Mouse (Mus musculus): ENCODE results near the gene Gm20388. TPM values are rescaled to one million over a fixed set of nuclear protein-coding genes. Genes with fewer than 3 reads are reported as not detected.

Gene Gm20388
- polyA plus RNA-seq, 1 experiment from 2014 or later: not detected

DNA sequence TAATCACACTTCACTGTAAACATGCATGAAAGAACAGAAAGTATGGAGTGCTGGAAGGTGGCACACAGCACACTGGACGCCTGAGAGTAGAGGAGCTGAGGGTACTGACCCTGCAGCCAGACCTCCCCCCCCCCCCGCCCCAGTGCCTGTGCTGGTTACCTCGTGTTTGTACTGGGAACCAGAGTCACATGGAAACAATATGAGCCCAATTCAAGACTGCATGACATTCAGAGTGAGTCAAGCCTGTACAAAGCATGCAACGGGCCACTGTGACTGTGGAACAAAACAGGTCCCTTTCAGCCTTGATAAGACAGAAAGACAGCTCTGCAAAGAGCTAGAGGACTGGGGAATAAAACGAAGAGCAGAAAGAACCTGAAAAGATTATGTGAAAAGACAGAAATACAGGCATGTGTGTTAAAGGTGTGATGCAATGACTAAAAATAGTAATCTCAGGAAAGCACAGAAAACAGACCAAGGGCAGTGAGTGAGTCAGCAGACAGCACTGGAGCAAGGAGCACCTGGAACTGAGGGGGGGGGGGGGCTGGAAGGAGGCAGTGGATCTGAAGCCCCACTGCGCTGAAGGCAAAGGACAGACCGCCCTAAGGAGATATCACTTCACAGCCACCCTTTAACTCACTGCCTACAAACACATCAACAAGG is 3012.9 kb downstream of the Gm20388 start:
- Histone ChIP-seq H3K4me1 (peaks cover 90% of the 10 kb centered on the region), H3K9ac (no peak overlapping the region), H3K27ac (no peak overlapping the region), H3K4me2 (no peak overlapping the region), H3K4me3 (no peak overlapping the region), H3K9me3 (replicated peaks) (no peaks in the 10 kb centered on the region), H3K36me3 (peaks cover 17% of the 10 kb centered on the region), H3K27me3 (replicated peaks) (no peaks in the 10 kb centered on the region)
- WGBS (ENCODE audit: insufficient replicate concordance): 49% methylated on average over 7 of the region's 7 CpGs
- no peak for ATAC-seq

DNA sequence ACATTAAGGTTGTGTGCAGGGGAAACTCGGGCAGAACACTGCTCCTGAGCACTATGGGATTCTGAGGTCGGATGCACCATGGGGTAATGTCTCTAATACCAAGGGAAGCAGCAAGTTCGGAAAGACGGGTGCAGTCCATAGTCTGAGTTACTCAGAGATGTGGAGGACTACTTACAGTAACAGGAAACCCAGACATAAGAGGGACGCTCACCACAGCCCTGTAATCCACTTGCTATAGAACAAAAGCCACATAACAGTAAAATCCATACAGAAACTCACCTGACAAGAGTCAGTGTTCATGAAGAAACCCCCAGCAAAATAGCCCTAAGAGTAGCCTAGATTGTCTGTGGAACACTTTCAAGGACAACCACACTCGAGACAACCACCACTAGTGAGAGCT is 3013.4 kb downstream of the Gm20388 start:
- Histone ChIP-seq H3K27me3 (replicated peaks) (no peaks in the 10 kb centered on the region), H3K9ac (no peak overlapping the region), H3K9me3 (replicated peaks) (no peaks in the 10 kb centered on the region), H3K4me2 (no peak overlapping the region), H3K36me3 (peaks cover 21% of the 10 kb centered on the region), H3K4me3 (no peak overlapping the region), H3K27ac (no peak overlapping the region), H3K4me1 (peaks cover 90% of the 10 kb centered on the region)
- no peak for ATAC-seq
- whole genome bisulfite sequencing (ENCODE audit: insufficient replicate concordance): 51% methylated on average over 6 of the region's 6 CpGs

DNA sequence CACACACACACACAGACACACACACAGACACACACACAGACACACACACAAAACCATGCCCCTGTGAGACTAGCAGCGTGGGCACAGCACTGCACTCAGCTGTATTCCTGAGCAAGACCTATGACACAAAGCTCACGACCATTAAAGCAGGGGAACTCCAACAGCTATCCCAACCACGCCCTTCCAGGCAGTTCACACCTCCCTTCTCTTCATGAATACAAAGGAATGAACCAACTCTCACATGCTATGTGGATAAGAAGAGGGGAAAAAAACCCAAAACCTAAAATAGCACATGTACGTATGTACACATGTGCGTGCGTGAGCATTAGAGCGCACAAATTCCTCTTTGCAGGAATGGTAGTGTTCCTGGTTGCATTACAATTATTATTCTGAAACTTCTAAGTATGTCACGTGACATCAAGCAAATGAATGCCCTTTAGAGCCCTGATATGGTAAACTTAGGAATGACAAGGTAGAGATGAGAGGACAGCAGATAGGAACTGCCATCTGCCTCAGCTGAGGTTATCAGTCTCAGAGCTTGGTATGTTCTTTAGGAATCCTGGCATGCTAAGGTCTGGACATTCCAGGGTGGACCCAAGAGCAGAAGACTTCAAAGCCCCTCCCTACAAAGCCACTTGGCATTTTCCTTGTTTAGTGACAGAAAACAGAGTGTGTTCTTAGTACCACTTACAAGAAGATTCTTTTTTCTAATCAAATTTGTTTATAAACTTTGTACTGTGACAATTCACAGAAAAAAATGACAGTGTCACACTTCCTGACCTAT is 3015.5 kb downstream of the Gm20388 start:
- no peak overlapping the region for H3K27ac ChIP-seq
- ATAC-seq: no peak
- no peaks in the 10 kb centered on the region for H3K27me3 ChIP-seq (replicated peaks)
- peaks cover 21% of the 10 kb centered on the region for H3K36me3 ChIP-seq
- H3K4me3 ChIP-seq: no peak overlapping the region
- H3K9me3 ChIP-seq (replicated peaks): no peaks in the 10 kb centered on the region
- H3K4me2 ChIP-seq: no peak overlapping the region
- H3K4me1 ChIP-seq: peaks cover 82% of the 10 kb centered on the region
- no peak overlapping the region for H3K9ac ChIP-seq
- WGBS (ENCODE audit: insufficient replicate concordance): 86% methylated on average over 8 of the region's 8 CpGs

DNA sequence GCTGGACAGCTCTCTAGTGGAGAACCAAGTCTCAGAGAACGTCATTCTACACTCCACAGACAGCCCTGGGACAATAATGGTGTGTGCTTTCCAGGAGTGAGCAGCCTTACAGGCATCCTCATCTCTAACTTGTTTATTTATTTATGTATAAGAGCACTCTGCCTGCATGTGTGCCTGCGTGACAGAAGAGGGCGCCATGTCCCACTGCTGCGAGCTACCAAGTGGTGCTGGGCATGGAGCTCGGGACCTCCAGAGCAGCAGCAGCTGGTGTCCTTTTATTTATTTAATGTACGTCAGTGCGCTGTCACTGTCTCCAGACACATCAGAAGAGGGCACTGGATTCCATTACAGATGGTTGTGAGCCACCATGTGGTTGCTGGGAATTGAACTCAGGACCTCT is 3016.1 kb downstream of the Gm20388 start:
- 0 out of 2 replicates have a peak, but pooled peaks have one; percentile 42 for ATAC-seq
- WGBS (ENCODE audit: insufficient replicate concordance): 77% methylated on average over 7 of the region's 7 CpGs
- H3K36me3 ChIP-seq: peaks cover 21% of the 10 kb centered on the region
- no peak overlapping the region for H3K9ac ChIP-seq
- no peak overlapping the region for H3K27ac ChIP-seq
- no peak overlapping the region for H3K4me2 ChIP-seq
- H3K9me3 ChIP-seq (replicated peaks): no peaks in the 10 kb centered on the region
- no peaks in the 10 kb centered on the region for H3K27me3 ChIP-seq (replicated peaks)
- H3K4me3 ChIP-seq: no peak overlapping the region
- peaks cover 81% of the 10 kb centered on the region for H3K4me1 ChIP-seq

DNA sequence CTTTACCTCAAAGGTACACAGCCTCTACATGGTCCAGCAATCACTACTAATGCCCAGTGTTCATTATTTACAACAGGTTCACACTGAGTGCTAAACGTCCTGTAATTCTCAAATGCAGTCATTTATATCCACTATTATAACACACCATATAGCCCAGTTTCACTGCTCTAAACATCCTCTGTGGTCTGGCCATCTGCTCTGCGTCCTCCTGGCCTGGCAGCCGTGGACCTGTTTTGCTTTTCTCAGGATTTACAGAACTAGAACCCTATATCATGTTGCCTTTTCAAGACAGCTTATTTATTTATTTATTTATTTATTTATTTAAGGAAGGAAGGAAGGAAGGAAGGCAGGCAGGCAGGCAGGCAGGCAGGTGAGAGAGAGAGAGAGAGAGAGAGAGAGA is 3017.2 kb downstream of the Gm20388 start:
- Histone ChIP-seq H3K27ac (no peak overlapping the region), H3K9ac (no peak overlapping the region), H3K4me2 (no peak overlapping the region), H3K4me1 (peaks cover 83% of the 10 kb centered on the region), H3K4me3 (no peak overlapping the region), H3K27me3 (replicated peaks) (no peaks in the 10 kb centered on the region), H3K9me3 (replicated peaks) (no peaks in the 10 kb centered on the region), H3K36me3 (peaks cover 21% of the 10 kb centered on the region)
- 79% methylated on average over 3 of the region's 3 CpGs for WGBS (ENCODE audit: insufficient replicate concordance)
- no peak for ATAC-seq

DNA sequence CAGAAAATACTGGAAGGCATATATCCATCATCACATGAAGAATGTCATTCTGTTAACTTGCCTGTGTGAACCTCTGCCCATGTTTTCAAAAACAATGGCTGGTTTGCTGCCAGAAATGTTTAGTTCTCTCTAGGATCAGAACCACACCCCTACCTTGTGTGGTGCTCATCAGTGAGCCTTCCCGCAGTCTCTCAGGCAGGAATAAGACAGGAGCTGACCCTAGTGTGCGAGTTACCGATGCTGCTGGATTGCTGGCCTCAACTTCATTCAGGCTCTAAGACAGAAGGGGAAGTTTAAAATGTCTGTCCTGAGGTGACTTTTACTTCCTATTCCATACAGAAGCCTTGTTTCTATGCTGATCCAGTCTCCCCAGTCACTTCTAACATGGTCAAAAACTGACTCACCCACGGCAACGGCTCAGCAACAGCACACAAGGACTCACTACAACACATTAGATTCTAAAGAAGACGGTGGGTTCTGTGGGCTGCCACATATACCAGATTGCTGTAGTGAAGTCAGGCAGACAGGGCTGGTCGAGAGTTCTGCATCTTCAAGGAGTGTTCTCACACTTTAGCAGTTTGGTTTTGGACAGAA is 3018.1 kb downstream of the Gm20388 start:
- 56% methylated on average over 7 of the region's 7 CpGs for WGBS (ENCODE audit: insufficient replicate concordance)
- Histone ChIP-seq H3K4me1 (peaks cover 83% of the 10 kb centered on the region), H3K27me3 (replicated peaks) (no peaks in the 10 kb centered on the region), H3K4me3 (no peak overlapping the region), H3K4me2 (no peak overlapping the region), H3K36me3 (peaks cover 28% of the 10 kb centered on the region), H3K9ac (no peak overlapping the region), H3K9me3 (replicated peaks) (no peaks in the 10 kb centered on the region), H3K27ac (no peak overlapping the region)
- ATAC-seq: no peak

DNA sequence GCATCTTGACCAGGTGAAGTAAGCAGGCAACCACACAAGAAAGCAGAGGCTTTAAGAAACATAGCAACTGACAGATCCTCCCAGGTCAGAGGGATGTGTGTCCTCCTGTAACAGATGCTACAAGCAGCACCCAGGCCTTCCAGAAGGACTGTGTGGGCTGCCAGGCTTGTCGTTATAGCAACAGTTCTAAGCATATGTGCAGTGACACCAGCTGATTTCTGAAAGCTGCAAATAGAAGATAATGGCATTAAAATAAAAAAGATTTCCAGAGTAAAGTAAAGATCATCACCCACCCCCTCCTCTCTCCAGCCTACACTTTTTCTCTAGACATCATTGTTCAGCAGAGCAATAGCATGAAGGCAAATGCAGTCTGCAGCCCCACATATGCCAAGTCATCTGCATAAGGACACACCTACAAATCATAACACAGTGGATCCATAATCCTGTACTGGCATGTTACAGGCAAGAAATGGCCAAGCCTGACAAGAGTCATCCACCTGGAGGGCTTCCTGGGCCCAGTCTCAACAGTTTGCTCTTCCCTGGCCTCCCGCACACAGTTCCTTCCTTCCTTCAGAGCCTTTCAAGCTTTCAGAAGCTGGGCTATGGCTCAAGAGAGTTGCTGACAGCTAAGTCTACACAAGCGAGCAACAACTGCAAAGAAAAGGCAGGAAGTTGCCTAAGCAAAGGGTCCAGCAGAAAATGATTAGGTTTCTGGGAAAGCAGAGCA is 3021.4 kb downstream of the Gm20388 start:
- ATAC-seq: no peak
- H3K9ac ChIP-seq: no peak overlapping the region
- H3K4me3 ChIP-seq: no peak overlapping the region
- no peak overlapping the region for H3K27ac ChIP-seq
- H3K27me3 ChIP-seq (replicated peaks): no peaks in the 10 kb centered on the region
- WGBS (ENCODE audit: insufficient replicate concordance): 49% methylated on average over 3 of the region's 3 CpGs
- no peak overlapping the region for H3K4me2 ChIP-seq
- H3K36me3 ChIP-seq: peaks cover 25% of the 10 kb centered on the region
- peaks cover 85% of the 10 kb centered on the region for H3K4me1 ChIP-seq
- no peaks in the 10 kb centered on the region for H3K9me3 ChIP-seq (replicated peaks)

DNA sequence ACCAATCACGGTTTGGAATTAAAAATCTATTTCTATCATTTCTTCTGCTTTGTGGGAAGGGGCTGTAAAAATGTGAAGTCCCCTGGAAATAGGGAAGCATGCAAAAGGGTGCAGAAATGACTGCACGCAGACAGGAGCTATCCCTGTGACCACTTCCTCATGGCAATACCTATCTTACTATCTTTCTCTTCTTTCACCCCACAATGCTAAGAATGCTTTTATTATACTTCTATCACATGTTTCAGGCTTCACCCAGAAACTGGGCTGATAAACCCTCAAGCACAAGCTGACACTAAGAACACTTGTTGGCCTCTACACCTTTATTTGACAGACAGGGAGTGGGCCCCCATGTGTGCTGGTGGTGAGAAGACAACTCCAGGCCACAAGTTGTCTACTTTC is 3021.9 kb downstream of the Gm20388 start:
- Histone ChIP-seq H3K27me3 (replicated peaks) (no peaks in the 10 kb centered on the region), H3K9me3 (replicated peaks) (no peaks in the 10 kb centered on the region), H3K4me2 (no peak overlapping the region), H3K4me1 (peaks cover 90% of the 10 kb centered on the region), H3K4me3 (no peak overlapping the region), H3K36me3 (peaks cover 20% of the 10 kb centered on the region; the same call in 1 of the 2 replicates), H3K27ac (no peak overlapping the region), H3K9ac (no peak overlapping the region)
- 26% methylated on average over 2 of the region's 2 CpGs for WGBS (ENCODE audit: insufficient replicate concordance)
- no peak for ATAC-seq

DNA sequence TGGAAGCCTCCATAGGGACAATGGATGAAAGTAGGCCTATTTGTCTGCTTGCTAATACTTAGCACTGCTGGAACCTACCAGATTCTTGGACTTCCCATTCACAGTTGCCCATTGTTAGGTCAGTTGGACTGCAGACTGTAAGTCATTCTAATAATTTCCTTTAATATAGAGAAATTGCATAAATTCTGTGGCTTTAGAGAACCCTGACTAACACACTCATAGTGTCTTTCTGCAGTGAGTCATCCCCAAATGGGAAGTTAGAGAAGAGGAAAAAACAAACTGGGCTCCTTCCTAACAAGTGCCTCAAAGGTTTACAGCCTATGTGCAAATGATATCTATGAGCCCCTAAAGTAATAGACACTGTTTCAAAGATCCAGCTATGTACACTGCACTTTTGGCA is 3023.3 kb downstream of the Gm20388 start:
- H3K4me2 ChIP-seq: no peak overlapping the region
- H3K9me3 ChIP-seq (replicated peaks): no peaks in the 10 kb centered on the region
- peaks cover 91% of the 10 kb centered on the region for H3K4me1 ChIP-seq
- no peak overlapping the region for H3K27ac ChIP-seq
- H3K27me3 ChIP-seq (replicated peaks): no peaks in the 10 kb centered on the region
- H3K9ac ChIP-seq: no peak overlapping the region
- no peak for ATAC-seq
- no peak overlapping the region for H3K4me3 ChIP-seq
- peaks cover 7% of the 10 kb centered on the region; the same call in 1 of the 2 replicates for H3K36me3 ChIP-seq

DNA sequence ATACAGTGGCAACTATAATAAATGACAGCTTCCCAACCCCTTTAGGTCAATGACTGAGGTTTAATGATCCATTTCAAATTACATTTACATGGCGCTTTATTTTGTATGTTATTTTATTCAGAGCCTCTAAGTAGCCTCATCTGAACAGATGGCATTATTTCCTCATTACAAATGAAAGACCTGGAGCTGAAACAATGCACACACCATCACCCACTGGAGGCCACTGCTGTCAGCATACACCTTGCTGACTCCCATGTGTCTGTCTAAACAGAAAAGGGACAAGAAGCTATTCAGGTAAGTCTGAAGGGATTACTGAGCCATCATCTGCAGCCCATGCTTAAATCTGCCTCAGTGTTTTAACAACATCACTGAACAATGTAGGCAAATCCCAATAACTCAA is 3024.5 kb downstream of the Gm20388 start:
- H3K36me3 ChIP-seq: peaks cover 7% of the 10 kb centered on the region; the same call in 1 of the 2 replicates
- no peak overlapping the region for H3K27ac ChIP-seq
- H3K9ac ChIP-seq: no peak overlapping the region
- WGBS (ENCODE audit: insufficient replicate concordance): 84% methylated on average over 1 of the region's 1 CpGs
- no peaks in the 10 kb centered on the region for H3K27me3 ChIP-seq (replicated peaks)
- peaks cover 96% of the 10 kb centered on the region for H3K4me1 ChIP-seq
- no peaks in the 10 kb centered on the region for H3K9me3 ChIP-seq (replicated peaks)
- H3K4me3 ChIP-seq: no peak overlapping the region
- ATAC-seq: no peak
- no peak overlapping the region for H3K4me2 ChIP-seq

DNA sequence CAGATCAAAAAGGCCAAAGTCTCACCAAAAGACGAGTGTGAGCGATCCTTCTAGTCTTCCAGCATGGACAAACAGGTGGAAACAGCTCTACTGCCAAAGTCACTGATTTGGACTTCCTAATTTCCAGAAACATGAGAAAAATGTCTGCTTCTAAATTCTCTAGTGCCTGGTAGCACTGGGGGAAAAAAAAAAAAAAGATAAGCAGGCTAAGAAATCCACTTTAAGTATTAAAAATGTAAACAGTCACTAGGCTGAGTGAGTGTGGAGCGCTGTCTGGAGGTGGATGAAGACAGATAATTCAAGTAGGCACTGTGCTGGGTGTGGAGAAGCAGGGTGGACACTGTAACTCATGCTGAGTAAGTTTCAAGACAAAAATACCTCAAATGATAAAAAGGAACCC is 3025.3 kb downstream of the Gm20388 start:
- Histone ChIP-seq H3K9ac (no peak overlapping the region), H3K27ac (no peak overlapping the region), H3K36me3 (peaks cover 9% of the 10 kb centered on the region; the same call in 1 of the 2 replicates), H3K27me3 (replicated peaks) (no peaks in the 10 kb centered on the region), H3K4me2 (no peak overlapping the region), H3K4me1 (peaks cover 98% of the 10 kb centered on the region), H3K4me3 (no peak overlapping the region), H3K9me3 (replicated peaks) (no peaks in the 10 kb centered on the region)
- no peak for ATAC-seq
- WGBS (ENCODE audit: insufficient replicate concordance): 70% methylated on average over 3 of the region's 3 CpGs

All from liver, embryonic 12.5 days (tissue).